Mouse (Mus musculus): ENCODE results near the gene Tctn1.

Gene Tctn1

DNA sequence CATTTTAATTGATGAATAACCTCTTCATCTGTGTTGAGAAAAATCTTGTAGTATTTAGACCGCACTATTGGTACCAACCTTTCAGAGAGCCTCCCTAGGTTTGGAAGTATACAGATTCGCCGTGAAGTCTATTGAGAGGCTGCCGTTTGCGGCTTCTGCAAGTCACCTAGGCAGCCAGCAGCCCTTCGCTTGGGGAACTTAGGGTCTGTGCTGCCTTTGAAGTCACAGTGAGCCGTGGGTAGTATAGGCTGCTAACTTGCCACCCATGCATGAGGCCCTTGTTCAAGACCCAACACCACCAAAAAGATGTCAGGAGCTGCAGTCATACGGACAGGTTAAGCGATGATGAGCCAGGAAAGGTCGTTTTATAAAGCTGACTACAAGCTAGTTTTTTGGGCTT is 21.9 kb upstream of the Tctn1 start:
- in situ Hi-C loops (cut with MboI; ENCODE audit: low sequenced_read_pairs): no loop called here

GRCm38 (mm10) chr5:122285767-122286150 is 21.5 kb upstream of the Tctn1 start:
- in situ Hi-C loops (cut with MboI; ENCODE audit: low sequenced_read_pairs): no loop called here

GRCm38 (mm10) chr5:122285029-122285766 is 20.9 kb upstream of the Tctn1 start:
- in situ Hi-C loops (cut with MboI; ENCODE audit: low sequenced_read_pairs): no loop called here

GRCm38 (mm10) chr5:122284183-122285028 is 20.1 kb upstream of the Tctn1 start, which contains the start of gene Pptc7:
Gene Pptc7 (plus strand): TSS chr5:122284365.
- in situ Hi-C loops (cut with MboI; ENCODE audit: low sequenced_read_pairs): no loop called here

GRCm38 (mm10) chr5:122283828-122284182 is 19.5 kb upstream of the Tctn1 start:
- in situ Hi-C loops (cut with MboI; ENCODE audit: low sequenced_read_pairs): no loop called here

DNA sequence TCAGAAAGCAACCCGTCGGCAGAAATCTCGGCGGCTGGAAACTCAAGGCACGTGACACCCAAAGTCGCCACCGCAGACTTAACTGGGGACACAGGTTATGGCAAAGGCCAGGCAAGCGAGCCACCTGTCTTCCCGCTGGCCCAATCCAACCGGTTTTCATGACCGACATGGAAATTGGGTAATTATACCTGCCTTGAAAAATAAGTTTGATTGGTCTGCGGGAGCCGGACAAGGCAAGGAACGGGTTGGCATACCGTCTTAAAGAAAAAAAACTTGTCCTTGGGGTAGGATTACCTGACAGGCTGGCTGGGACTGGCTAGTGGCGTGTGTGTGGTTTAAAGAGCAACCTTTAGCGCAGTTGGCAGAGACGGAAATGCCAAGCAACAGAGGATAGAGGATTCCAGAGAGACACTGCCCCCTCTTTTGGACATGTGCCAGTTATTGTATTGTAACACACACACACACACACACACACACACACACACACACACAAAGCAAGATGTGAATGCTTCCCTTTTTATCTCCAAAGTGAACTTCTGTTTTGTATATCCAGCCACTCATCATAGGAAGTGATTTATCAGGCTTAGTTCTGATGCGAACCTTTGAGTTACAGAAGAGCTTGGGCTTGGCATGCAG is 16.7 kb upstream of the Tctn1 start:
- in situ Hi-C loops (cut with MboI; ENCODE audit: low sequenced_read_pairs): no loop called here

DNA sequence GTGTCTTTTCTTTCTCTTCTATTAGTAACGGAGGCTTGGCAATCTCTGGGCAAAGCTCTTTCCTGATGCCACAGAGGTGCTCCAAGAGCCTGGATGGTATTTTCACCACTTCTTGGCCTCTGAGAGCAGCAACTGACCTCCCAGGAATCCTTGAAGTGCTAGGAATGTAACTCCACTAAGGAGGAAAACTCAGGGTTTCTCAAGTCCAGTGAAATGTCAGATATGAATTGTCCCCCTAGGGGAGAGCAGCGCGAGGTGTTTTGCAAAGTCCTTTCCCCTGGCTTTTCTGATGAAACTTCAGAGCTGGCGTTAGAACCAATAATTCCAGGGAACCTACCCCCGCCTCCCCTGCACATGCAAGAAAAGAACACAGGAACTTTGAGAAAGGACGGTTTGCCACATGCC is 16.2 kb upstream of the Tctn1 start:
- in situ Hi-C loops (cut with MboI; ENCODE audit: low sequenced_read_pairs): no loop called here

DNA sequence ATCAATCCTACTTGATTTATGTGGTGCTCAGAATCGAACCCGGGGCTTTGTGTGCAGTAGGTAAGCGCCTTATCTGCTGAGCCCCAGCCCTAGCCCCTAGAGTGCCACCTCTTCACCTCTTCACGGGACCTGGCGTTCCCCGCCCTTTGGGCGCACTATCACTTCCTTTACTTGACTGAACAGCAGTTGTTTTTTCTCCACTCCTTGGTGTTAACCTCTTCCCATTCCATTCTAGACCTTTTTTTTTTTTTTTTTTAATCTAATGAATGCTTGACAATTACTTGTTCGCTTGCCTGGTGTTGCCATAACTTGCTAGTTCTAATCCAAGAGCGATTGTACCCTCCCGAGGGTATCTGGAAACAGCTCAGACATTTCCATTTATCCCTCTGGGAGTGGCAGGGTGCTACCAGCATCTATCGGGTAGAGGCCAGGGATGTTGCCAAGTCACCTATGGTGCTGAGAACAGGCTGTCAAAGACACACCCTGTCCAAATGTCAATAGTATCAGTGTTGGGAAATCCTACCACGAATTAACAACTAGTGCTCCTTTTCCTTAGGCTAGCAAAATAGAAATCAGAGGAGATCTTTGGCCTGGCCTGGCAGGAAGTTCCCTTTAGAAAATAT is 15.7 kb upstream of the Tctn1 start:
- in situ Hi-C loops (cut with MboI; ENCODE audit: low sequenced_read_pairs): no loop called here

- in situ Hi-C loops (cut with MboI; ENCODE audit: low sequenced_read_pairs): no loop called here
Measured at GRCm38 (mm10) chr5:122278946-122279345, 14.7 kb upstream of the Tctn1 start.

- in situ Hi-C loops (cut with MboI; ENCODE audit: low sequenced_read_pairs): no loop called here
Measured at GRCm38 (mm10) chr5:122274785-122275184, 10.5 kb upstream of the Tctn1 start.

DNA sequence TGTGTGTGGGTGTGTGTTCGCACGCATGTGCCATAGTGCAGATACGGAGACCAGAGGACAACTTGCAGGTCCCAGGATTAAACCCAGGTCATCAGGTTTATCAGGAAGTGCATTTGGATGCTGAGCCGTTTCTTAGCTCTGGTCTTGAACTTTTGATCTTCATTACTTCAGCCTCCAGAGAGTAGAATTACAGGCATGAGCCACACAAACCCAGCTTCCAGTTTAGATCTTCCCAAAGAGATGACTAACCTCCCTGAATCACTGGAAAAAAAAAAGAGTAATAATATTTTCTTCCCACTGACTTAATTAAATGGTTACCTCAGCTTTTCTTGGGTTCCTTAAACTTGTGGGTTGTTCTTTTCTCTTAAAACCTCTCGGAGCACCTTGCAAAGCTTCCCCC is 8.6 kb upstream of the Tctn1 start:
- in situ Hi-C loops (cut with MboI; ENCODE audit: low sequenced_read_pairs): no loop called here

- in situ Hi-C loops (cut with MboI; ENCODE audit: low sequenced_read_pairs): no loop called here
Measured at GRCm38 (mm10) chr5:122268858-122269604, 4.8 kb upstream of the Tctn1 start.

DNA sequence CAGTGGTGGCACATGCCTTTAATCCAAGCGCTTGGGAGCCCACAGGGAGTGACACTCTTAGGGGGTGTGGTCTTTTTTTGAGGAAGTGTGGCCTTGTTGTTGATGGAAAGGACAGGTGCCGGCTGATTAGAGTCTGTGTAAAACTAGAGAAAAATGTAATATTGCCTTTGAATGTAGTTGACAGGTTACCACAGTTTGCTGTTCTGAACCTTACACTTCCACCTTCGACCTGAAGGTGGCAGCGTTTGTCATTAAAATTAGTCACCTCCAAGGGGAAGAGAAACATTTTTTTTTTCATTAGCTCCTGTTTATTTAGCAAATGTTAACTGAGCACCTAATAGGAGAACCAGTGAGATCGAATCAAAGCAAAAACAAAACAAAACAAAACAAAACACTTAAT is 3.6 kb upstream of the Tctn1 start:
- in situ Hi-C loops (cut with MboI; ENCODE audit: low sequenced_read_pairs): no loop called here

DNA sequence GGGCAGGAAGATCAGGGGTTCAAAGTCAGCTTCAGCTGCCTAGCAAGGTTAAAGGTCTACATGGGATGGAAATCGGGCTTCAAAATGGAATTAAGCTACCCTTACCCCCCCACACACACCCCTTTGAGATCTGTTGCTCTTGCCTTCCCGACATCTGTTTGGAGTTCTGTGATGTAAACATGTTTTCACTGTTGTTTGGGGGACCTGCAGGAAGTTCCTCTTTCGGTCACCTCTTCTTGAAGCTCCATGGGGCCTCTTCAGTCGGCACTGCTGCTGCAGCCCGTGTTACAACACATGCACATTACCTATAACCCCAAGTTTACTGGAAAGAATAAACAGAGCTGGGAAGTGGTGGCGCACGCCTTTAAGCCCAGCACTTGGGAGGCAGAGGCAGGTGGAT is 2.9 kb upstream of the Tctn1 start:
- in situ Hi-C loops (cut with MboI; ENCODE audit: low sequenced_read_pairs): no loop called here

- in situ Hi-C loops (cut with MboI; ENCODE audit: low sequenced_read_pairs): no loop called here
Measured at GRCm38 (mm10) chr5:122265942-122266341, 1.7 kb upstream of the Tctn1 start.

- in situ Hi-C loops (cut with MboI; ENCODE audit: low sequenced_read_pairs): no loop called here
Measured at GRCm38 (mm10) chr5:122265187-122265586, 927 bp upstream of the Tctn1 start.

- in situ Hi-C loops (cut with MboI; ENCODE audit: low sequenced_read_pairs): no loop called here
Measured at GRCm38 (mm10) chr5:122262104-122262503, 2.2 kb downstream of the Tctn1 start.

GRCm38 (mm10) chr5:122258027-122258741 is 6.1 kb downstream of the Tctn1 start:
- in situ Hi-C loops (cut with MboI; ENCODE audit: low sequenced_read_pairs): no loop called here

DNA sequence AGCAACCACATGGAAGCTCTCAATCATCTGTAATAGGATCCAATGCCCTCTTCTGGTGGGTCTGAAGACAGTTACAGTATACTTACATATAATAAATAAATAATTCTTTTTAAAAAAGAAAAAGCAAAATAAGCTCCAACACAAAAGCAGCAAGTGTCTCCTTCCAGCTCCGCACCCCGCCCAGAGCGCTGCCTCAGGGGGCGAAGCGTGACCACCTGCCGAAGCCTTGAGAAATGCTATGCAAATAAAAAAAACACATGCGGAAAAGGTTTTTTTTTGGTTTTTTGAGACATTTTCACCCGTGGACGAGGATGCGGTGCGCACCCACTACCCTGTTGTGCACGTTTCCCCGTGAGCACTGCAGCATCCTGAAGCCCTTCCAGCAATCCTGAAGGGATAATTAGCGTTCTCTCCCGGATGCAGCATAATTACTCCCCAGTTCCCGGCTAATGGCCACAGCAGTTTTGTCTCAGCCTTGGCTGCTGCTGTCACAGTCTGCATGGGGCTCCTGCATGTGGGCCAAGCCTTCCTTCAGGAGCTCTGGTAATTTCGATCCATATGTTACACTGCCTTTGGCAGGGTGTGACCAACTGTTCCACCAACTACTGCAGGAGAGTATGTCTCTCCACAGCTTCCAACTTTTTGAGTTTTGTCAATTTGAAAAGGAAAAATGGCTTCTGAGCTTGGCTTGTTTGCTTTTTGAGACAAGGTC is 12.2 kb downstream of the Tctn1 start:
- in situ Hi-C loops (cut with MboI; ENCODE audit: low sequenced_read_pairs): no loop called here

All from CH12F3 (cell line).